Mouse (Mus musculus) neutrophil, adult 83 days (primary cell): ENCODE measurements around the gene Gm14226. TPM values are rescaled to one million over a fixed set of nuclear protein-coding genes. Genes with fewer than 3 reads are reported as not detected.

Source experiments
- total RNA-seq, 2 experiments: library from RNA; stranded (reverse); gene quantifications; one replicate each; pipeline ENCODE4 v1.2.4; 2023

The Gm14226 gene
- total RNA-seq: not detected

DNA sequence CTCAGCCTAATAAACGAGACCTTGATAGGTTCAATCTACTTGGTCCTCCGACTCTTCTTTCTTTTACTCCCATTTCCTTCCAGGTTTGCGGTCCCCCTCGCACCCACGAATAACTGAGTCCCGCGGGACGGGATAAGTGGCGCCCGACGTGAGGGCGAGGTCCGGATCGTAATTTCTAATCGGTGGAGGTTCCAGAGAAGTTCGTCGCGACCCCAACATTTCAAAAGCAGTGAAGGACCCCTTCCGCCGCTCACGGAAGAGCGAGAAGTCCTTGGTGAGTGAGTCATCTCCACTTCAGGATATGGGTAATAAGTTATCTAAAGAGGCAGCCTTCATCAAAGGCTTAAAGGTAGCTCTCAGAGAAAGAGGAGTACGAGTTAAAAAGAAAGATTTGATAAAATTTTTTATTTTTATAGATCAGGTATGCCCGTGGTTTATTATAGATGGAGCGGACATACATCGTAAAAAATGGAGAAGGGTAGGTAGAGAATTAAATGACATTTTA, at the start of gene Gm14226:
Gene Gm14226, plus strand, starts transcription at position 16 of the 505 bp plus-strand sequence.

GRCm38 (mm10) chr2:155073978-155074765, 56.1 kb downstream of the Gm14226 start, which contains the start of gene Ahcy:
TSS of gene Ahcy (minus strand) at chr2:155074497.

Other genes starting within 250 kb of the Gm14226 start
- gene Gm14214, start 248.2 kb upstream of the Gm14226 start, total RNA-seq: not detected
- gene Raly, start 227.2 kb upstream of the Gm14226 start, total RNA-seq: 100 to 1,000 TPM; 178 to 179 TPM
- gene a, start 226.9 kb upstream of the Gm14226 start, total RNA-seq: not detected
- gene Eif2s2, start 125.3 kb upstream of the Gm14226 start, total RNA-seq: 10 to 100 TPM; 40.2 to 40.6 TPM
- 10 to 100 TPM; 19.5 to 26.0 TPM for gene Ahcy, start 56.2 kb downstream of the Gm14226 start, total RNA-seq
- 10 to 100 TPM; 70.1 to 74.4 TPM for gene Itch, start 115.2 kb downstream of the Gm14226 start, total RNA-seq
- gene Dynlrb1, start 218.3 kb downstream of the Gm14226 start, total RNA-seq: 10 to 100 TPM; 88.0 to 93.9 TPM